Mouse (Mus musculus): ENCODE measurements around the gene Pde4d. TPM values are rescaled to one million over a fixed set of nuclear protein-coding genes. Genes with fewer than 3 reads are reported as not detected.

The Pde4d gene
- total and polyA plus RNA-seq, 3 experiments: 18.5 to 18.8 TPM; not detected in 1

DNA sequence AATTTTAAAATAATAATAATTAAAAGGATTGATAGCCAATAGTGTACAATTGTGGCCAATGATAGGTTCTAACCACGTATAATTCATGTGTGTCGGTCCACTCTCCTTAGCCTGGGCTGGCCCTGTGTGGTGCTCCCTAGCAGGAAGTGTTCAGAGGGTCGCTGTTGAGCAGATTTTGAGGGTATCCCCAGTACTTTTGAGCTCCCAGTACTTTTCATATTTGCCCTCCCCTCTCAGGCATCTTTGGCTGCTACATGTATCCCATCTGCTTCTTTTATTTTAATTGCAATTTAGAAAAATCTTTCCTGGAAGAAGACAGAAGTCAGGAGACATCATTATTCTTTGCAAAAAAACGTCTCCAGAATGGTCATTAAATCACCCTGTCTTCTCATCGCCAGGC is 1119.7 kb downstream of the Pde4d start:
- no peaks in the 10 kb centered on the region for H3K36me3 ChIP-seq (ENCODE audit: control insufficient read depth in 1 of 2, insufficient read depth in 2 of 2, low read length in 2 of 2)
- DNase-seq (ENCODE audit: low read depth, low spot score): no peak
- H3K9me3 ChIP-seq (replicated peaks; ENCODE audit: insufficient read depth, low read length): no peaks in the 10 kb centered on the region
- TF ChIP-seq SMC3 (IDR thresholded peaks at IDR 0.05; ENCODE audit: low read depth, low read length) (no peak), USF1 (IDR thresholded peaks at IDR 0.05; ENCODE audit: low read depth, low read length) (no peak), POLR2A (IDR thresholded peaks at IDR 0.05; ENCODE audit: control insufficient read depth in 1 of 2, insufficient read depth in 1 of 2, low read depth in 1 of 2, low read length in 2 of 2, poor library complexity in 1 of 2) (no peak), USF2 (IDR thresholded peaks at IDR 0.05; ENCODE audit: borderline replicate concordance in 1 of 2, insufficient read depth in 1 of 2, low read depth in 1 of 2, low read length in 2 of 2) (no peak), TBP (IDR thresholded peaks at IDR 0.05; ENCODE audit: low read depth, low read length) (no peak), EP300 (IDR thresholded peaks at IDR 0.05; ENCODE audit: low read depth in 1 of 2, low read length in 2 of 2) (no peak), NRF1 (IDR thresholded peaks at IDR 0.05; ENCODE audit: insufficient read depth, low read depth, low read length, poor library complexity, severe bottlenecking) (no peak), MAFK (IDR thresholded peaks at IDR 0.05; ENCODE audit: borderline replicate concordance, low read depth, low read length) (no peak), TCF12 (IDR thresholded peaks at IDR 0.05; ENCODE audit: low read depth, low read length) (no peak), E2F4 (IDR thresholded peaks at IDR 0.05; ENCODE audit: borderline replicate concordance, low read depth, low read length) (no peak), CHD1 (IDR thresholded peaks at IDR 0.05; ENCODE audit: low read depth, low read length) (no peak), ZNF384 (IDR thresholded peaks at IDR 0.05; ENCODE audit: low read depth, low read length) (no peak), GABPA (IDR thresholded peaks at IDR 0.05; ENCODE audit: low read depth, low read length) (no peak), ZMIZ1 (IDR thresholded peaks at IDR 0.05; ENCODE audit: low read depth, low read length) (no peak), POLR2AphosphoS5 (IDR thresholded peaks at IDR 0.05; ENCODE audit: borderline replicate concordance, low read depth, low read length) (no peak), HCFC1 (IDR thresholded peaks at IDR 0.05; ENCODE audit: low read depth, low read length) (no peak), MEF2A (IDR thresholded peaks at IDR 0.05; ENCODE audit: extremely low read depth, insufficient replicate concordance, low read depth, low read length, poor library complexity, severe bottlenecking) (no peak), SIN3A (IDR thresholded peaks at IDR 0.05; ENCODE audit: low read length) (no peak), MAZ (IDR thresholded peaks at IDR 0.05; ENCODE audit: low read depth, low read length) (no peak)
- H3K4me3 ChIP-seq (ENCODE audit: control insufficient read depth in 1 of 2, insufficient read depth in 1 of 2, low read depth in 2 of 2, low read length in 2 of 2): no peak overlapping the region
- H3K27ac ChIP-seq (ENCODE audit: control insufficient read depth, low read depth, low read length): no peak overlapping the region
- H3K9ac ChIP-seq (ENCODE audit: control insufficient read depth, low read depth, low read length, poor library complexity, severe bottlenecking): no peak overlapping the region
- peaks cover 2 to 4% of the 10 kb centered on the region in 2 experiments for H3K27me3 ChIP-seq (ENCODE audit: control insufficient read depth in 1 of 2, insufficient read depth in 2 of 2, low read length in 2 of 2)
- H3K4me1 ChIP-seq (ENCODE audit: control insufficient read depth in 1 of 2, insufficient read depth in 2 of 2, low read length in 2 of 2): no peaks in the 10 kb centered on the region
- no peaks in the 10 kb centered on the region for H3K79me2 ChIP-seq (ENCODE audit: control insufficient read depth, insufficient read depth, low read length, poor library complexity)

DNA sequence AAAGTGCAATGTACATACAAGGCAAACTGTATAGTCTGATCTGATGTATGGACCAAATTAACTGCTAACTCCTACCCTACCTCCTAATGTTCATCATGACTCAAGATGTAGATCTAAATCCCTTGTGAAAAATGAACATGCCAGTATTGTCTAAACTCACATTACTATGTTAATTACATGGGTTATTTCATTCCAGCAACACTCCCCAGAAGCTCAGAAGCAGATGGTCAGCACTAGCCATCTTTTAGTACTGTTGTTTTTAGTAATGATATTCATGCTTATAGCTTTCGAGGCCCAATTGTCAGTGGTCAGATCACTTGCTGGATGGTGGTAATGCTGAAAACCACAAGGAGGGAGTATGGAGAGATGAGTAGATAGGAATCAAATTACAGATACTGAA is 1127.0 kb downstream of the Pde4d start:
- H3K4me3 ChIP-seq (ENCODE audit: control insufficient read depth in 1 of 2, insufficient read depth in 1 of 2, low read depth in 2 of 2, low read length in 2 of 2): no peak overlapping the region
- H3K9me3 ChIP-seq (replicated peaks; ENCODE audit: insufficient read depth, low read length): no peaks in the 10 kb centered on the region
- H3K9ac ChIP-seq (ENCODE audit: control insufficient read depth, low read depth, low read length, poor library complexity, severe bottlenecking): no peak overlapping the region
- H3K27ac ChIP-seq (ENCODE audit: control insufficient read depth, low read depth, low read length): no peak overlapping the region
- TF ChIP-seq RCOR1 (IDR thresholded peaks at IDR 0.05; ENCODE audit: low read depth, low read length) (no peak), TBP (IDR thresholded peaks at IDR 0.05; ENCODE audit: low read depth, low read length) (no peak), ETS1 (IDR thresholded peaks at IDR 0.05; ENCODE audit: low read depth, low read length) (no peak), GATA1 (IDR thresholded peaks at IDR 0.05; ENCODE audit: low read depth, low read length) (no peak), MYB (IDR thresholded peaks at IDR 0.05; ENCODE audit: low read depth, low read length) (no peak), TAL1 (IDR thresholded peaks at IDR 0.05; ENCODE audit: low read length) (no peak), ZC3H11A (IDR thresholded peaks at IDR 0.05; ENCODE audit: low read depth, low read length) (no peak), CHD1 (IDR thresholded peaks at IDR 0.05; ENCODE audit: low read depth, low read length) (no peak), UBTF (IDR thresholded peaks at IDR 0.05; ENCODE audit: borderline replicate concordance, insufficient read depth, low read depth, low read length) (no peak), SMC3 (IDR thresholded peaks at IDR 0.05; ENCODE audit: low read depth, low read length) (no peak), HCFC1 (IDR thresholded peaks at IDR 0.05; ENCODE audit: low read depth, low read length) (no peak), MAX (IDR thresholded peaks at IDR 0.05; ENCODE audit: low read length) (no peak)
- H3K4me1 ChIP-seq (ENCODE audit: control insufficient read depth in 1 of 2, insufficient read depth in 2 of 2, low read length in 2 of 2): no peaks in the 10 kb centered on the region
- no peak for DNase-seq (ENCODE audit: low read depth, low spot score)
- H3K27me3 ChIP-seq (ENCODE audit: control insufficient read depth in 1 of 2, insufficient read depth in 2 of 2, low read length in 2 of 2): peaks cover 0 to 5% of the 10 kb centered on the region in 2 experiments; a peak in 3 of 4 replicates
- H3K79me2 ChIP-seq (ENCODE audit: control insufficient read depth, insufficient read depth, low read length, poor library complexity): no peaks in the 10 kb centered on the region
- H3K36me3 ChIP-seq (ENCODE audit: control insufficient read depth in 1 of 2, insufficient read depth in 2 of 2, low read length in 2 of 2): no peaks in the 10 kb centered on the region

Measured in MEL (cell line).